Mouse (Mus musculus): ENCODE measurements around the gene Vmn2r100. TPM values are rescaled to one million over a fixed set of nuclear protein-coding genes. Genes with fewer than 3 reads are reported as not detected.

Gene Vmn2r100
- not detected in 2 replicates for polyA plus RNA-seq (2015; fragmentation: Nextera tagmentation; extraction: Ambion mirVana)

- H3K36me3 ChIP-seq (ENCODE audit: control insufficient read depth, insufficient read depth), result no peaks in the 10 kb centered on the region
- H3K4me3 ChIP-seq (replicated peaks; ENCODE audit: low read length), result no peak within 1 kb of the TSS
- H3K4me2 ChIP-seq (ENCODE audit: low read length), result no peak within 1 kb of the TSS
- no peaks in the 10 kb centered on the region for H3K4me1 ChIP-seq (replicated peaks; ENCODE audit: control insufficient read depth, insufficient read depth, low read length)
- no peak for ATAC-seq
- no peak within 1 kb of the TSS for H3K27ac ChIP-seq (ENCODE audit: low read length)
- H3K9ac ChIP-seq (replicated peaks; ENCODE audit: low read depth, low read length), result no peak within 1 kb of the TSS
- no peaks in the 10 kb centered on the region for H3K9me3 ChIP-seq (ENCODE audit: control insufficient read depth, low read length)
- no peaks in the 10 kb centered on the region for H3K27me3 ChIP-seq (replicated peaks; ENCODE audit: control insufficient read depth, insufficient read depth, low read length)
Observed at GRCm38 (mm10) chr17:19504432-19504831, at the start of gene Vmn2r100. Gene Vmn2r100, plus strand, starts transcription at chr17:19504732.

GRCm38 (mm10) chr17:19482866-19483265 is 21.7 kb upstream of the Vmn2r100 start:
- Histone ChIP-seq H3K4me1 (replicated peaks; ENCODE audit: control insufficient read depth, insufficient read depth, low read length) (no peaks in the 10 kb centered on the region), H3K9ac (replicated peaks; ENCODE audit: low read depth, low read length) (no peak overlapping the region), H3K4me3 (replicated peaks; ENCODE audit: low read length) (no peak overlapping the region), H3K9me3 (ENCODE audit: control insufficient read depth, low read length) (peaks cover 2% of the 10 kb centered on the region; the same call in 1 of the 2 replicates), H3K27me3 (replicated peaks; ENCODE audit: control insufficient read depth, insufficient read depth, low read length) (no peaks in the 10 kb centered on the region), H3K36me3 (ENCODE audit: control insufficient read depth, insufficient read depth) (no peaks in the 10 kb centered on the region), H3K27ac (ENCODE audit: low read length) (no peak overlapping the region), H3K4me2 (ENCODE audit: low read length) (no peak overlapping the region)
- no peak for ATAC-seq

GRCm38 (mm10) chr17:19576927-19577326 is 72.4 kb downstream of the Vmn2r100 start, which contains the start of gene Vmn2r101:
Gene Vmn2r101, plus strand, starts transcription at chr17:19577227.
- Histone ChIP-seq H3K9ac (replicated peaks; ENCODE audit: low read depth, low read length) (no peak within 1 kb of the TSS), H3K4me3 (replicated peaks; ENCODE audit: low read length) (no peak within 1 kb of the TSS), H3K9me3 (ENCODE audit: control insufficient read depth, low read length) (peaks cover 3% of the 10 kb centered on the region; the same call in 1 of the 2 replicates), H3K27ac (ENCODE audit: low read length) (no peak within 1 kb of the TSS), H3K27me3 (replicated peaks; ENCODE audit: control insufficient read depth, insufficient read depth, low read length) (no peaks in the 10 kb centered on the region), H3K4me2 (ENCODE audit: low read length) (no peak within 1 kb of the TSS), H3K36me3 (ENCODE audit: control insufficient read depth, insufficient read depth) (no peaks in the 10 kb centered on the region), H3K4me1 (replicated peaks; ENCODE audit: control insufficient read depth, insufficient read depth, low read length) (no peaks in the 10 kb centered on the region)
- ATAC-seq, result no peak

Other genes with a start within 250 kb of the Vmn2r100 start
- not detected in 2 replicates for gene Vmn2r99, start 142.8 kb upstream of the Vmn2r100 start, polyA plus RNA-seq (2015; fragmentation: Nextera tagmentation; extraction: Ambion mirVana)
- not detected in 2 replicates for gene Vmn2r101, start 72.5 kb downstream of the Vmn2r100 start, polyA plus RNA-seq (2015; fragmentation: Nextera tagmentation; extraction: Ambion mirVana)
- gene Vmn2r102, start 155.6 kb downstream of the Vmn2r100 start, polyA plus RNA-seq (2015; fragmentation: Nextera tagmentation; extraction: Ambion mirVana), result not detected in 2 replicates

All from forebrain, embryonic 16.5 days (tissue).